Mouse (Mus musculus) lung, postnatal 25 days (tissue): ENCODE data around the gene Tti1.
A peak's percentile ranks its signal among the peaks of the same experiment; 100 is the strongest.

Source experiments
- DNase-seq: peaks from one replicate; pipeline ENCODE4 v3.0.0; 2022; ENCODE audit warnings: low spot score

Tti1 gene

GRCm38 (mm10) chr2:157974604-157975501, 53.4 kb downstream of the Tti1 start:
- DNase-seq, result no peak

GRCm38 (mm10) chr2:157970669-157971068, 57.6 kb downstream of the Tti1 start:
- DNase-seq, result peak; percentile 14

DNA sequence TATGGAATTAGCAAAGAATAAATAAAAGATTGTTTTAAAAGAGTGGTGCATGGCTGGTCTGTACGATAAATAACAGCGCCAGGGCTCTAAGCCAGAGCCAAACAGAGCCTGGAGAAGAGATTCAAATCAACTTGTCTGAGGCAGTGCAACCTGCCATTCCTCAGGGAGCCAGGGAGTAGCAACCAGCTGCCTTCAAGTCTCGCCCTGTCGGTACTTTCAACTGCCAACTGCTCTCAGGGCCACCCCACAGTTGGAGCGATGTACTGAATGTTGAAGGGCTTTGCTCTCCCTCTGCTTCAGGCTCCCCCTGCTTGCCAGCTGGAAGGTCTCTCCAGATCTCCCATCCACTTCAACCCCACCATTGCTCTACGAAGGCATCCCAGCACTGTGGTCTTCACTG, 58.1 kb downstream of the Tti1 start:
- DNase-seq, result no peak

DNA sequence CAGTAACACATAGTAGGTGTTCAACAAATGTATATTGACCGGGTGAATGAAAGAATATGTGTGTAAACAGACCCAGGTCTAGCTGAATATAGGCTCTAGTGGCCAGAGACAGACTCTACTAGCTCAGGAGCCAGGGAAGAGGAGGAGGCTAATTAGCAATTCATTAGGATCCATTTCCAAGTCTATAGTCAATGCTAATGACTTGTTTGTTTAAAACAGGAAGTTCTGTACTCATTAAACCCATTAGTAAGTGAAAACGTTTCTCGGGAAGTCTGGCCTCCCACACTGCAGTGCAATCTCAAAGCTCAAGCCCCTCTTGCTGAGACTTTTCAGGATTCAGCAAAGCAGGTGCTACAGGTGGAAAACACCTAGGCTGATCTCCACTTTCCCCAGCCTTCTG, 60.4 kb downstream of the Tti1 start:
- no peak for DNase-seq

DNA sequence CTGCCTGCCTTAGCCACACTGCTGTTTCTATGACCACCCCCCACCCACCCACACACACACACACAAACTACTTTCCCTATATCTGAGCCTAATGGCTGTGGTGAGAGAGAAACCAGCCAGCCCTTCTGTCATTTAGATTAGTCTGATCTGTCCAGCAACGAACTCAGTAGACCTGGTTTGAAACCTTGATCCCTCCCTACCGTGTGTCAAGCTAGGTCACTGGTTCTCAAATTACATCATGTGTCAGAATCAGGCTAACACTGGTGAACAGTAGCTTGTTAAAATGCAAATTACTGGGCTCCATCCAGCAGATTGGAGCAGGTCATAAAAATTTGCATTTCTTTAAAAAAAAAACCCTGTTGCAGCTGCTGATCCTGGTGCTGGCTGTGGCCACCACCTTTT, 70.5 kb downstream of the Tti1 start:
- DNase-seq, result no peak

- no peak for DNase-seq
Measured at GRCm38 (mm10) chr2:157953978-157954377, 74.3 kb downstream of the Tti1 start.

DNA sequence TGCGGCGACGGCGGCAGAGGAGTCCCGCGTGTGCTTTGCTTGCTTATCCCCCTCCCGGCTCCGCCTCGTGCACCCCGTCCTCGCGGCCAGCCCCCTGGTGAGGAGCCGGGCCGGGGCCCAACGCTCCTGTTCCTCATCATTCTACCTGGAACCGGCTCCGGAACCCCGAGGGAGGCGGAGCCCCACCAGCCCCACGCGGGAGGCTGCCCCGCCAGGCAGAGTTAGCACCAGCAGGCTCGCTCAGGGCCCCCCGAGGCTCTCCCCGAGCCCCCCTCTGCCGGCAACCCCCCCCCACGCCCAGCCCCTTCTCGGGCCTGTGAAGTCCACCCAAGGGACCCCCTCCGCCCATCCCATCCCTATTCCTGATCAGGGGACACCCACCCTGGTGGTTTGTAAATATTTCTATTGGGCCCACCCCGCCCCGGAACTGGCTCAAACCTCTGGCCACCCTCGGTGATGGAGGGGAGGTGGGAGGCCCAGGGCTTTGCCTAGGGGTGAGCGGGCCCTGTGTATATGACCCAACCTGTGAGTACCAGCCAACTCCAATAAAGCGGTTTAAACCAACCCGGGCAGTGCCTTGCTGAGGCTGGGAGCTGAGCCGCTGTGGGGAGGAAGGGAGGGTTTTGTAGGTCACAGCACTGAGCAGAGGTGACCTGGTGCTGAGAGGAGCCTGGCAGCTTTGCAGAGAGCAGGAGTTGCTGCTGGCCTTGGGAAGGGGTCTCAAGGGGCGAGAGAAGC, 83.9 kb downstream of the Tti1 start:
- DNase-seq, result no peak

DNA sequence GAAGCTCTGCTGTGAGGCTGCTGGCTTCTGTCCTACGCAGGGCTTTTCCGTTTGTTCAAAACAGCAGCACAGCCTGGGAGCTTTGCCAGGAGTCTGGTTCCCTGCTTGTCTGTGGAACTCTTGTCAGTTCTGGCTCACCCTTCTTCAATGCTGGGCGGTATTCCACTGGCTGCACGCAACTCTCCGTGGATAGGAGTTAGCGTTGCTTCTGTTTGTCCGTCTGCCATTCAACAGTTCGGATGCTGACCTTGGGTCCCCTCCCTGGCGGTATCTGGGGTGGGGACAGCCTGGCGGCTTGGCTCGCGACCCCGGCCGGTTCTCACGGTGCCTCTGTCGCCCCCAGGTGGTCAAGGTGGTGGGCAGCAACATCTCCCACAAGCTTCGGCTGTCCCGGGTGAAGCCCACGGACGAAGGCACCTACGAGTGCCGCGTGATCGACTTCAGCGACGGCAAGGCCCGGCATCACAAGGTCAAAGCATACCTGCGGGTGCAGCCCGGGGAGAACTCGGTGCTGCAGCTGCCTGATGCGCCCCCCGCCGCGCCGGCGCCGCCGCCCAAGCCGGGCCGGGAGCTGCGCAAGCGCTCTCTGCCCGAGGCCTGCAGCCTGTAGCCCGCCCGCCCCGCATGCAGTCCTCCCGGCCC, 84.6 kb downstream of the Tti1 start:
- peak; percentile 72 for DNase-seq

GRCm38 (mm10) chr2:157940586-157941185, 87.5 kb downstream of the Tti1 start:
- DNase-seq, result no peak

DNA sequence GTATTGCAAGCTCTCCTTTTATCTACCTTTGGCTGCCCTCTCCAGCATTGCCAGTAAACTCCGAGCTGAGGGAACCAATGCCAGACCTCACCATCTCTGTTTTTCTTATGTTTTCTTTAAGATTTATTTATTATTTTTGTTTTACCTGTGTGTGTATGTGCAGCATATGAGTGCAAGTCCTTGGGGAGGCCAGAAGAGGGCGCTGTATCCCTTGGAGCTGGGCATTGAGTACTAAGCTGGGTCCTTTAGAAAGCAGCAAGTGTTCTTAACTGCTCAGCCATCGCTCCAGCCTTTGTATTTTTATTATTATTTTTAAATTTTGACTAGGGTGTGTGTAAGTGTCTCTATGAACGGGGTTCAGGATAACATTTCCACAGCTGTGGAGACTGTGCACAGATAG, 91.6 kb downstream of the Tti1 start:
- no peak for DNase-seq

- no peak for DNase-seq
Measured at GRCm38 (mm10) chr2:157935444-157936171, 92.6 kb downstream of the Tti1 start.

DNA sequence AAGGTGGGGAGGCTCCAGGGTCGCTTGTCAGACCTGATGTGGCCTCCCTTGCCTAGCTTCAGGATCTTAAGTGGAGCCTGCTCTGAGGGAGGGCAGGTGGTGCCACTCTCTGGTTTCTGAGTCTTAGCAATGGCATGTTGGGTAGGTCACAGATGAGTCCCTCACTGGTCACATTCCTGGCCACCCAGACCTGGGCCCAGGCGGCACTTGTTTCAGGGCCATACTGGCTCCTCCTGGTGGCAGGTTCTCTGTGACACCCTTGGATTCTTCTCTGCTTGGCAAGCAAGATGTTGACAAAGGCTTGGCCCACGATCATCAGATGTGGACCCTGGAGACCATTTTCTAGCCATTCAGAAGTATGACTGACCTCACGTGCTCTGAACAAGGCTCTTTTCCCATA, 95.6 kb downstream of the Tti1 start:
- DNase-seq, result no peak
